Mouse (Mus musculus) erythroblast, adult 5-6 weeks (primary cell): ENCODE results near the gene Slc6a16. TPM values are rescaled to one million over a fixed set of nuclear protein-coding genes. Genes with fewer than 3 reads are reported as not detected.

ENCODE experiments used
- ATAC-seq: replicated peaks from 2 replicates; pipeline ENCODE4 v1.8.0; 2016; ENCODE audit warnings: moderate number of reproducible peaks, mild to moderate bottlenecking, moderate TSS enrichment, inconsistent platforms; ENCODE audit not compliant: poor library complexity, low FRiP score, severe bottlenecking
- total RNA-seq, 2 experiments: library from RNA; stranded (forward) in 1 of 2; stranded (reverse) in 1 of 2; fragments of 150-400 nt in 1 of 2; fragments of 200-764, 138-1000 nt in 1 of 2; gene quantifications; 2 replicates each; pipeline versions ENCODE4 v1.2.3 to v1.2.4; 2015 to 2017; ENCODE audit warnings: low replicate concordance in 2 of 2

Gene Slc6a16
- total RNA-seq (2015; ENCODE audit: low replicate concordance) (not detected in 2 replicates), total RNA-seq (2017; ENCODE audit: low replicate concordance) (not detected in 2 replicates)

- no peak for ATAC-seq
Observed at GRCm38 (mm10) chr7:45240633-45241388, at the start of gene Slc6a16. TSS of gene Slc6a16 (plus strand) at chr7:45241085.

- no peak for ATAC-seq
Observed at GRCm38 (mm10) chr7:45191161-45191560, 49.7 kb upstream of the Slc6a16 start.

- ATAC-seq: no peak
Observed at GRCm38 (mm10) chr7:45191803-45192363, 49.0 kb upstream of the Slc6a16 start.

GRCm38 (mm10) chr7:45192585-45193310 is 48.1 kb upstream of the Slc6a16 start:
- no peak for ATAC-seq

- no peak for ATAC-seq
Observed at GRCm38 (mm10) chr7:45193406-45193805, 47.5 kb upstream of the Slc6a16 start.

- ATAC-seq: 0 out of 2 replicates have a peak, but pooled peaks have one; percentile 36
Observed at GRCm38 (mm10) chr7:45193871-45194785, 46.8 kb upstream of the Slc6a16 start.

GRCm38 (mm10) chr7:45195341-45196175 is 45.3 kb upstream of the Slc6a16 start:
- no peak for ATAC-seq

- ATAC-seq: no peak
Observed at GRCm38 (mm10) chr7:45196176-45196535, 44.7 kb upstream of the Slc6a16 start.

GRCm38 (mm10) chr7:45196994-45197393 is 43.9 kb upstream of the Slc6a16 start:
- ATAC-seq: no peak

GRCm38 (mm10) chr7:45198435-45198834 is 42.5 kb upstream of the Slc6a16 start:
- ATAC-seq: no peak

GRCm38 (mm10) chr7:45198961-45199360 is 41.9 kb upstream of the Slc6a16 start:
- ATAC-seq: no peak

- ATAC-seq: no peak
Observed at GRCm38 (mm10) chr7:45202654-45203053, 38.2 kb upstream of the Slc6a16 start.

- ATAC-seq: peak; percentile 84
Observed at GRCm38 (mm10) chr7:45204380-45205143, 36.3 kb upstream of the Slc6a16 start, which contains the start of gene Ccdc155. TSS of gene Ccdc155 (minus strand) at chr7:45204892.

- ATAC-seq: no peak
Observed at GRCm38 (mm10) chr7:45208260-45208659, 32.6 kb upstream of the Slc6a16 start.

- no peak for ATAC-seq
Observed at GRCm38 (mm10) chr7:45211070-45211469, 29.8 kb upstream of the Slc6a16 start.

GRCm38 (mm10) chr7:45211851-45212251 is 29.0 kb upstream of the Slc6a16 start, which contains the start of gene Dkkl1:
TSS of gene Dkkl1 (minus strand) at chr7:45212147.
- ATAC-seq: peak; percentile 86

GRCm38 (mm10) chr7:45212356-45212755 is 28.5 kb upstream of the Slc6a16 start:
- ATAC-seq: 0 out of 2 replicates have a peak, but pooled peaks have one; percentile 20

- ATAC-seq: no peak
Observed at GRCm38 (mm10) chr7:45213708-45214107, 27.2 kb upstream of the Slc6a16 start.
